Mouse (Mus musculus) midbrain, embryonic 11.5 days (tissue): Measurements from ENCODE around the gene Fam20b. TPM values are rescaled to one million over a fixed set of nuclear protein-coding genes. Genes with fewer than 3 reads are reported as not detected.

ENCODE experiments used
- ATAC-seq: fragments of 200-750 bp; cut with Nextera tagmentation; 2 replicates; pipeline ENCODE4 v1.8.0; 2017; ENCODE audit warnings: moderate TSS enrichment, moderate library complexity; ENCODE audit not compliant: low FRiP score
- DNase-seq: peaks from one replicate; pipeline ENCODE4 v3.0.0; 2015; ENCODE audit warnings: low spot score; ENCODE audit errors: missing footprints
- H3K27ac ChIP-seq: fragments of 300-500 bp; sonication (generic); 2 replicates; pipeline ENCODE4 v1.5.1; 2014; ENCODE audit warnings: low read depth, low read length
- H3K27me3 ChIP-seq: fragments of 300-500 bp; sonication (generic); 2 replicates; pipeline ENCODE4 v1.6.1; 2014; ENCODE audit warnings: mild to moderate bottlenecking, low read length, moderate library complexity, mixed read lengths; ENCODE audit not compliant: control insufficient read depth, insufficient read depth
- H3K36me3 ChIP-seq: fragments of 300-500 bp; sonication (generic); 2 replicates; pipeline ENCODE4 v1.6.1; 2014; ENCODE audit warnings: mild to moderate bottlenecking, low read length, moderate library complexity, mixed read lengths; ENCODE audit not compliant: control insufficient read depth, insufficient read depth
- H3K4me1 ChIP-seq: fragments of 300-500 bp; sonication (generic); 2 replicates; pipeline ENCODE4 v1.6.1; 2014; ENCODE audit warnings: low read length; ENCODE audit not compliant: control insufficient read depth, insufficient read depth
- H3K4me2 ChIP-seq: fragments of 300-500 bp; sonication (generic); 2 replicates; pipeline ENCODE4 v1.6.1; 2014; ENCODE audit warnings: mild to moderate bottlenecking, moderate library complexity
- H3K4me3 ChIP-seq: fragments of 300-500 bp; sonication (generic); 2 replicates; pipeline ENCODE4 v1.5.1; 2014; ENCODE audit warnings: low read depth, low read length
- H3K9ac ChIP-seq: fragments of 300-500 bp; sonication (generic); 2 replicates; pipeline ENCODE4 v1.6.1; 2014; ENCODE audit warnings: low read length
- H3K9me3 ChIP-seq: fragments of 300-500 bp; sonication (generic); 2 replicates; pipeline ENCODE4 v1.6.1; 2016; ENCODE audit warnings: low read length; ENCODE audit not compliant: control insufficient read depth
- WGBS: fragments of 180-500 bp; shearing (Covaris S2); extraction: QIAGEN DNeasy Blood & Tissue Kit; methylation state at CpG from one replicate; pipeline ENCODE4 v1.1.7; 2014; 5-methylcytosine and 5-hydroxymethylcytosine counted together
- polyA plus RNA-seq: library from polyadenylated mRNA; unstranded; fragments of >200 nt; fragmentation: Nextera tagmentation; extraction: Ambion mirVana; gene quantifications from 2 replicates; pipeline ENCODE4 v1.2.1, GENCODE M21; 2014

The Fam20b gene
- polyA plus RNA-seq, 1 experiment from 2014 or later, result 21.5 TPM

DNA sequence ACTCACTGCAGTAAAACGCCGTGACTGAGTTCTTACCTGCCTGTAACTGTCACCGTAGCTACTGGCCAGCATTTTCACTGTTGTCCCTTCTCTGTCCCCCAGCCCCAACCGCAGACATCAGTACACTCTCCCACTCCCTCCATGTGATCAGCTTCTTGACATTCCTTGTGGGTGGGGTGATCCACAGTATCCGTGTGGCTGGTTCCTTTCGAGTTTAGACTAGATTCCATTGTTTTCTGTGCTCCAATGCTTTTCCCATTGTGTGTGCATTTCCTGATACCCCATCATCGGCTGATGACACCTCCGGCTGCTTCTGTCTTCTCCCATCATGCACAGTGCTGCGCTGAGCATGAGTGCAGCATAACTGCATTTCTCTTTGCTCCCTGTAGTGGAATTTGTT is 68.3 kb downstream of the Fam20b start:
- Histone ChIP-seq H3K27me3 (no peaks in the 10 kb centered on the region), H3K4me1 (no peaks in the 10 kb centered on the region), H3K9ac (no peak overlapping the region), H3K9me3 (no peaks in the 10 kb centered on the region), H3K4me3 (no peak overlapping the region), H3K36me3 (no peaks in the 10 kb centered on the region), H3K4me2 (no peak overlapping the region), H3K27ac (no peak overlapping the region)
- ATAC-seq (no peak), DNase-seq (no peak)
- 88% methylated on average over 9 of the region's 9 CpGs for WGBS

DNA sequence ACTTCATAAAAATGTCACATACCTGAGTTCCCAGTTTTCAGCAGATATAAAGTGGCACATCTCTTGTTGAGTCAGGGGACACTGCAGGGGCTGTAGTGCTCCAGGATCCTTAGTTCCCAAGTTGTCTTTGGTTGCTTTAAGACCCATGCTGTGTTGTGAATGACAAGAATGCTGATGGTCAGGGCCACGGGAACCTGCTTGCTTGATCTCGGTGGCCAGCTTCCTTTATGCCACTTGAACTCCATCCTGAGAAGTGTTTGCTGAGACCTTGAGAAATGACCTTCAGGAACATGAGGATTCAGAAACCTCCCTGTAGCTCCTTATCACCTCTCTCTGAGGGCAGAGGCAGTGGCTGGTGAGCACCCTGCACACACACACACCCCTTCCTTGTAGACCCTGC is 70.2 kb downstream of the Fam20b start:
- no peak overlapping the region for H3K4me2 ChIP-seq
- no peak overlapping the region for H3K4me3 ChIP-seq
- H3K36me3 ChIP-seq, result no peaks in the 10 kb centered on the region
- ATAC-seq (no peak), DNase-seq (no peak)
- no peak overlapping the region for H3K27ac ChIP-seq
- no peaks in the 10 kb centered on the region for H3K9me3 ChIP-seq
- H3K9ac ChIP-seq, result no peak overlapping the region
- no peaks in the 10 kb centered on the region for H3K27me3 ChIP-seq
- WGBS, result 44% methylated on average over 2 of the region's 2 CpGs
- peaks cover 8% of the 10 kb centered on the region; the same call in 1 of the 2 replicates for H3K4me1 ChIP-seq

DNA sequence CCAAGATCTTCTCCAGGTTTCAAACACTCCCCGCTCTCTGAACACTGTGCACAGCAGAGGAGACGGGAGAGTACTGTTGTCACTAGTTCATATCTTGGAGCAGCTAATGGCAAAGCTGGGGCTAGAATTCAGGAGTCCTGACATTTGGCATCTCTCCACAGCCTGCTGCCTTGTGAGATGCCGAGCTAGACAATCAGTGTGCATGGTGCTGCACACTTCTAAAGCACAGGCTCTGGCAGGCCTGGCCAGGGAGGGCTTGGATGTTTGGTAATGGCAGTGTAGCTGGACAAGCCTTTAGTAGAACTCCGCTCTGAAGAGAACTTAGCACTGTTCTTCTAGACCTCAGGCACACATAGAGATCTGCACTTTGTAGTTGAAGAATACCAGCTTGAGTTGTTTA is 72.9 kb downstream of the Fam20b start:
- no peak overlapping the region for H3K27ac ChIP-seq
- H3K9ac ChIP-seq, result no peak overlapping the region
- no peak overlapping the region for H3K4me3 ChIP-seq
- H3K9me3 ChIP-seq, result no peaks in the 10 kb centered on the region
- 89% methylated on average over 4 of the region's 4 CpGs for WGBS
- no peaks in the 10 kb centered on the region for H3K27me3 ChIP-seq
- no peak for ATAC-seq
- no peak overlapping the region for H3K4me2 ChIP-seq
- peaks cover 8% of the 10 kb centered on the region; the same call in 1 of the 2 replicates for H3K4me1 ChIP-seq
- DNase-seq, result no peak
- peaks cover 5% of the 10 kb centered on the region; the same call in 1 of the 2 replicates for H3K36me3 ChIP-seq

DNA sequence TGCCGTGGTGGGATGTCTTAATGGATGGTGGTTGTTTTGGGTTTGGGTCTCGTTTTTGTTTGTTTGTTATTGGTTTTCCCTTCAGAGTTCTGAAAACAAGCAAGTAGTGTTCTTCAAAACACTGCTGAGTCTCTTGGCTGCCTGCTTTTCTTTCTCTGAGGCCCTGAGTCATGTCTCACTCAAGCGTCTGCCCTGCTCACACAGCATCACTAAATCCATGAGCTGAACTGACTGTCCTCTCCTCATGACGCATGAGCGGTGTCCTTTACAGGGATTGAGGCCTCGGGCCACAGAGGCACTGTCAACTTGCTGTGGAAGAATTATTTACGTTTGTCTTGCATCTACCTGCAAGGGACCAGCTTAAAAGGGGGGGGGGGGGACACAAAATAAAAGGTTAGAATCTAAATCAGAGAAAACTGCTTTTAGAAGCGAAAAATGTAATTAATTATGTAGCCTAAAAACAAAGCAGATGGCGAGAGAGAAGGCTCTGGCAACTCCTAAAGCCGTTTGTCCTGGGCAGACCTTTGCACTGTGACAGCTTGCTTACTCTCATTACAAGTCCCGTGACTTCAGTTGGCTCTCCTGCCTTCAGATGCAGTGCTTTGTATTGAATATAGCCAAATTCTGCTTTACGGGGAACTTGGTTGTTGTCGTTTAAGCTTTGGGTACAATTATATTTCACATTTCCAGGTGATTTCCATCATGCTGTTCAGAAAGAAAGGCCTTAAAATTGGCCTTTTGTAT is 73.9 kb downstream of the Fam20b start:
- Histone ChIP-seq H3K27ac (no peak overlapping the region), H3K4me1 (peaks cover 8% of the 10 kb centered on the region; the same call in 1 of the 2 replicates), H3K9me3 (no peaks in the 10 kb centered on the region), H3K27me3 (no peaks in the 10 kb centered on the region), H3K9ac (no peak overlapping the region), H3K36me3 (peaks cover 5% of the 10 kb centered on the region; the same call in 1 of the 2 replicates), H3K4me3 (no peak overlapping the region), H3K4me2 (no peak overlapping the region)
- no peak for ATAC-seq
- 71% methylated on average over 13 of the region's 13 CpGs for WGBS
- DNase-seq, result no peak

DNA sequence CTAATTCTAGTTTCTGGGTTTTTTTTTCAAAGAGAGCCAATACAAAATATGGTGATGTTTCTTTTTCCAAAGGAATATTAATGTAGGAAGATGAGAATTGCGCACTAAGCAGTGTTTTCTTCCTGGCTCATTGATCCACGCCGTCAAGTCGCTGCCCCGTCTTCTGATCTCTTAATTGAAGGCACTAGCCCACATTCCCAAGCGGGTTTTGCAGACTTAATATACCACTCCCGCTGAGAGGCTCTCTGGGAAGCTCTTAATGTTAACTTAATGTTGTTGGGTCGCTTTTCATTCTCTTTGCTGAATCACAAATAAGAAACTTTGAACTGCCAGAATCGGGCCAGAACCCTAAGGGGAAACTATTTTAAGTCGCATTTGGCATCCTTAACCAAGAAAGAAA is 74.8 kb downstream of the Fam20b start:
- no peak overlapping the region for H3K27ac ChIP-seq
- 37% methylated on average over 10 of the region's 10 CpGs for WGBS
- DNase-seq (no peak), ATAC-seq (no peak)
- H3K4me3 ChIP-seq, result no peak overlapping the region
- H3K27me3 ChIP-seq, result no peaks in the 10 kb centered on the region
- no peaks in the 10 kb centered on the region for H3K9me3 ChIP-seq
- H3K4me1 ChIP-seq, result peaks cover 8% of the 10 kb centered on the region; the same call in 1 of the 2 replicates
- no peak overlapping the region for H3K9ac ChIP-seq
- peaks cover 5% of the 10 kb centered on the region; the same call in 1 of the 2 replicates for H3K36me3 ChIP-seq
- H3K4me2 ChIP-seq, result no peak overlapping the region

DNA sequence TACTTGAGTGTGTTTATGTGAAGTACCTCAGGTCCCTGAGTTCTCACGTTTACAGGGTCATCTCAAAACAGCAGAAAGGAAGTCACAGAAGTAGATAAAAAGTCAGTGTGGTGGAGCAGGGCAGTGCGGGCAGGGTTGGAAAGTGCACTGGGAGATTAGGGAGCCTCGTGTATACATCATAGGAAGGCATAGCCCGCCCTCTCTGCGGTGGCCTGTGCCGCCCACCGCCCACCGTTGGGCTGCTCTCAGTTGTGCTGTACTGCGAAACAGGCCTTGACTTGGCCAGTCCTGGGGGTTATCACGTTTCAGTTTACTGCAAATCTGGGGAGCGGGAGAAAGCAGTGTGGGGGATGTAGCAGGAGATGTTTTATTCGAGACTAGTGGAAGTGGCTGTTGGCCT is 76.1 kb downstream of the Fam20b start:
- ATAC-seq, result no peak
- DNase-seq, result no peak
- peaks cover 5% of the 10 kb centered on the region; the same call in 1 of the 2 replicates for H3K36me3 ChIP-seq
- WGBS, result 57% methylated on average over 12 of the region's 12 CpGs
- no peak overlapping the region for H3K9ac ChIP-seq
- no peak overlapping the region for H3K27ac ChIP-seq
- H3K4me2 ChIP-seq, result no peak overlapping the region
- H3K4me1 ChIP-seq, result peaks cover 8% of the 10 kb centered on the region; the same call in 1 of the 2 replicates
- H3K27me3 ChIP-seq, result no peaks in the 10 kb centered on the region
- H3K9me3 ChIP-seq, result no peaks in the 10 kb centered on the region
- no peak overlapping the region for H3K4me3 ChIP-seq

DNA sequence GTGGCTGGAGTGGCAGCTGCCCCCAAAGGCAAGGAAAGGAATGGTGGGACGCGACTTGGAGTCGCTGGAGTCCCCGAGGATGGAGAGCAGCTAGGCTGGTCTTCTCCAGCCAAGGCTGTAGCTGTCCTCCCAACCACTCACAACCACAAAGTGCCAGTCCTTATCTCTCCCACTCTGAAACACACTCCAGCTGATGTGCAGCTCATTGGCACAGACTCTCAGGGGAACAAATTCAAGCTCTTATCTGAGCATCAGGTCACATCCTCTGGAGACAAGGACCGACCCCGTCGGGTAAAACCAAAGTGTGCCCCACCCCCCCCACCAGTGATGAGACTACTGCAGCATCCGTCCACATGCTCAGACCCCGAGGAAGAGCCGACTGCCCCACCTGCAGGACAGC is 77.1 kb downstream of the Fam20b start:
- no peak for ATAC-seq
- no peak overlapping the region for H3K9ac ChIP-seq
- H3K36me3 ChIP-seq, result peaks cover 5% of the 10 kb centered on the region; the same call in 1 of the 2 replicates
- H3K27me3 ChIP-seq, result no peaks in the 10 kb centered on the region
- H3K9me3 ChIP-seq, result no peaks in the 10 kb centered on the region
- no peak overlapping the region for H3K4me2 ChIP-seq
- DNase-seq, result no peak
- peaks cover 8% of the 10 kb centered on the region; the same call in 1 of the 2 replicates for H3K4me1 ChIP-seq
- 87% methylated on average over 10 of the region's 10 CpGs for WGBS
- H3K4me3 ChIP-seq, result no peak overlapping the region
- no peak overlapping the region for H3K27ac ChIP-seq

DNA sequence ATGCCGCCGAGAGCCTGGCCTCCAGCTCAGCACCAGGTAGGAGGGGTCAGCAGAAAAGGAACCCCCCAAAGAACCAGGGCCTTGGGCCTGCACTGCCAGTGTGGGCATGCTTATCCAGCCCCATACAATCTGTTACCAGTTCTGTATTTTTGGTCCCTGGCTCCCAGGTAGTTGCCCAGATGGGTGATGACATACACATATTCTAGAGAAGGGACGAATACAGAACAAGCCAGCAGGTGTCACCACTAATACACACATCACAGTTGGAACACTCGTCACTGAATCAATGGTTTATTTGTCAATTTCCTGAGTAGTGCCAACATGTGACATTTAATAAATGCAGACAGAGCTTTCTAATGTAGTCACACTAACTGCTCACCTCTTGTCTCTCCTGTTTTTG is 78.3 kb downstream of the Fam20b start:
- no peak overlapping the region for H3K4me3 ChIP-seq
- H3K4me2 ChIP-seq, result no peak overlapping the region
- peaks cover 8% of the 10 kb centered on the region; the same call in 1 of the 2 replicates for H3K4me1 ChIP-seq
- DNase-seq (no peak), ATAC-seq (no peak)
- H3K36me3 ChIP-seq, result peaks cover 7% of the 10 kb centered on the region; the same call in 1 of the 2 replicates
- H3K9me3 ChIP-seq, result no peaks in the 10 kb centered on the region
- WGBS, result 73% methylated on average over 4 of the region's 4 CpGs
- H3K9ac ChIP-seq, result no peak overlapping the region
- H3K27me3 ChIP-seq, result no peaks in the 10 kb centered on the region
- no peak overlapping the region for H3K27ac ChIP-seq

DNA sequence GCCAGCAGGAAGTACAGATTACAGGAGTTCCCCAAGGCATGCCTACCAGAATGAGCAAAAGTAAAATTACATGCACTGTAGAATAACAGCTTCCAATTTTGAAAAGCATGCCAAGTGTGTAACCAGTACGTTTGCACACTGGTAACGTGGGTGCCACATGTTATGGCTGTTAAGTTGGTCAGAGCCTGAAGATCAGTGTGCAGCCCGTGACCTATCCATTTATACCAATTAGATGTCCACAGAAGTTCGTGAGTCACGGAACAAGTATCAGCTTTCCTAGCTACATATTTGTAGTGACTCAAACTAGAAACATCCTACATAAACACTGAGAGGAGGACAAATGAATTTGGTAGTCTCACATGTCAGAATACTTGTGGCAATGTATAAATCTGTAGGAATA is 79.4 kb downstream of the Fam20b start:
- Histone ChIP-seq H3K9me3 (no peaks in the 10 kb centered on the region), H3K9ac (no peak overlapping the region), H3K4me3 (no peak overlapping the region), H3K36me3 (peaks cover 7% of the 10 kb centered on the region; the same call in 1 of the 2 replicates), H3K4me2 (no peak overlapping the region), H3K27ac (no peak overlapping the region), H3K4me1 (peaks cover 7% of the 10 kb centered on the region; the same call in 1 of the 2 replicates), H3K27me3 (no peaks in the 10 kb centered on the region)
- DNase-seq (no peak), ATAC-seq (no peak)
- 89% methylated on average over 5 of the region's 5 CpGs for WGBS
